Mouse (Mus musculus) brain, embryonic 14.5 days (tissue): Measurements from ENCODE around the gene Cdkn1c.

Experiments used
- CTCF ChIP-seq: fragments of 200-500 bp; IDR thresholded peaks from 2 replicates; pipeline ENCODE4 v1.5.1; 2012; ENCODE audit warnings: inconsistent platforms, mild to moderate bottlenecking, moderate library complexity, borderline replicate concordance; ENCODE audit not compliant: insufficient read depth, insufficient read length; ENCODE audit errors: extremely low read depth
- POLR2A ChIP-seq: fragments of 200-500 bp; IDR thresholded peaks from 2 replicates; pipeline ENCODE4 v1.6.1; 2012; ENCODE audit warnings: mild to moderate bottlenecking, inconsistent platforms, borderline replicate concordance; ENCODE audit not compliant: poor library complexity, insufficient read depth, insufficient read length, severe bottlenecking; ENCODE audit errors: extremely low read depth

- 0 out of 2 replicates have a peak, but pooled peaks have one; percentile 25 for TF ChIP-seq POLR2A
- no peak for TF ChIP-seq CTCF
These were observed 22.8 kb downstream of the Cdkn1c start for GRCm38 (mm10) chr7:143437894-143438581.
